Mouse (Mus musculus) lung, postnatal 0 days (tissue): ENCODE measurements around the gene Inpp5b. TPM values are rescaled to one million over a fixed set of nuclear protein-coding genes. Genes with fewer than 3 reads are reported as not detected.

Experiments
- ATAC-seq: fragments of 200-750 bp; cut with Nextera tagmentation; 2 replicates; pipeline ENCODE4 v1.8.0; 2017; ENCODE audit warnings: moderate library complexity
- DNase-seq: peaks from one replicate; pipeline ENCODE4 v3.0.0-alpha.2; 2016; ENCODE audit warnings: low spot score
- H3K27ac ChIP-seq: fragments of 300-500 bp; sonication (generic); 2 replicates; pipeline ENCODE4 v1.5.1; 2014; ENCODE audit warnings: antibody characterized with exemption, mild to moderate bottlenecking, low read length, mixed read lengths
- H3K27me3 ChIP-seq: fragments of 300-500 bp; sonication (generic); replicated peaks from 2 replicates; pipeline ENCODE4 v1.6.1; 2014; ENCODE audit warnings: low read length, mixed read lengths; ENCODE audit not compliant: insufficient read depth
- H3K36me3 ChIP-seq: fragments of 300-500 bp; sonication (generic); 2 replicates; pipeline ENCODE4 v1.6.1; 2014; ENCODE audit warnings: low read length, mixed read lengths; ENCODE audit not compliant: insufficient read depth
- H3K4me1 ChIP-seq: fragments of 300-500 bp; sonication (generic); 2 replicates; pipeline ENCODE4 v1.6.1; 2014; ENCODE audit warnings: antibody characterized with exemption, low read depth, low read length, mixed read lengths; ENCODE audit not compliant: insufficient read depth
- H3K4me2 ChIP-seq: fragments of 300-500 bp; sonication (generic); replicated peaks from 2 replicates; pipeline ENCODE4 v1.6.1; 2014; ENCODE audit warnings: low read depth, mild to moderate bottlenecking, low read length, moderate library complexity, mixed read lengths
- H3K4me3 ChIP-seq: fragments of 300-500 bp; sonication (generic); 2 replicates; pipeline ENCODE4 v1.5.1; 2014; ENCODE audit warnings: low read depth, low read length
- H3K9ac ChIP-seq: fragments of 300-500 bp; sonication (generic); replicated peaks from 2 replicates; pipeline ENCODE4 v1.6.1; 2014; ENCODE audit warnings: low read depth, mild to moderate bottlenecking
- H3K9me3 ChIP-seq: fragments of 300-500 bp; sonication (generic); 2 replicates; pipeline ENCODE4 v1.6.1; 2016; ENCODE audit warnings: low read length, mixed read lengths
- CTCF ChIP-seq: IDR thresholded peaks from 2 replicates; pipeline ENCODE4 v1.5.1; 2016; ENCODE audit warnings: antibody characterized with exemption, mild to moderate bottlenecking
- EP300 ChIP-seq: IDR thresholded peaks from 2 replicates; pipeline ENCODE4 v1.6.1; 2016; ENCODE audit warnings: antibody characterized with exemption, mild to moderate bottlenecking, control low read depth
- whole genome bisulfite sequencing: fragments of 180-500 bp; shearing (Covaris S2); extraction: QIAGEN DNeasy Blood & Tissue Kit; methylation state at CpG from one replicate; pipeline ENCODE4 v1.1.7; 2014; 5-methylcytosine and 5-hydroxymethylcytosine counted together
- polyA plus RNA-seq: library from polyadenylated mRNA; unstranded; fragments of >200 nt; fragmentation: Nextera tagmentation; extraction: Ambion mirVana; gene quantifications from 2 replicates; pipeline ENCODE4 v1.2.1, GENCODE M21; 2015

Gene Inpp5b
- polyA plus RNA-seq, 1 experiment from 2014 or later = 59.6 TPM

- ATAC-seq (peak; percentile 96), DNase-seq (peak; percentile 97)
- WGBS = under 1% methylated on average over 57 of the region's 57 CpGs
- peaks cover 5% of the 10 kb centered on the region for H3K4me1 ChIP-seq
- peak within 1 kb of the TSS; percentile 32; the same call in 1 of the 2 replicates for H3K27ac ChIP-seq
- no peaks in the 10 kb centered on the region for H3K9me3 ChIP-seq
- H3K36me3 ChIP-seq = no peaks in the 10 kb centered on the region
- peak; percentile 94 for TF ChIP-seq CTCF
- TF ChIP-seq EP300 = no peak
- H3K27me3 ChIP-seq = no peaks in the 10 kb centered on the region
- peak within 1 kb of the TSS; percentile 86 for H3K9ac ChIP-seq
- H3K4me2 ChIP-seq = peak within 1 kb of the TSS; percentile 93
- peak within 1 kb of the TSS; percentile 84 for H3K4me3 ChIP-seq
Measured at GRCm38 (mm10) chr4:124714545-124715481, 26.8 kb upstream of the Inpp5b start, which contains the start of gene Sf3a3. Sf3a3 (plus strand) TSS chr4:124714776.

- WGBS = 95% methylated on average over 4 of the region's 4 CpGs
- Histone ChIP-seq H3K27ac (no peak overlapping the region), H3K9me3 (no peaks in the 10 kb centered on the region), H3K27me3 (no peaks in the 10 kb centered on the region), H3K4me3 (no peak overlapping the region), H3K36me3 (peaks cover 16% of the 10 kb centered on the region; the same call in 1 of the 2 replicates), H3K4me2 (no peak overlapping the region), H3K9ac (no peak overlapping the region), H3K4me1 (peaks cover 5% of the 10 kb centered on the region)
- no peak for ATAC-seq
- no peak for TF ChIP-seq CTCF
- no peak for DNase-seq
Measured at GRCm38 (mm10) chr4:124719101-124719500, 22.5 kb upstream of the Inpp5b start.

GRCm38 (mm10) chr4:124726121-124726520 lies 15.5 kb upstream of the Inpp5b start:
- Histone ChIP-seq H3K27me3 (no peaks in the 10 kb centered on the region), H3K4me2 (no peak overlapping the region), H3K27ac (no peak overlapping the region), H3K9me3 (no peaks in the 10 kb centered on the region), H3K9ac (no peak overlapping the region), H3K4me1 (no peaks in the 10 kb centered on the region), H3K4me3 (no peak overlapping the region), H3K36me3 (peaks cover 66% of the 10 kb centered on the region)
- no peak for ATAC-seq
- DNase-seq = no peak
- TF ChIP-seq EP300 (no peak), CTCF (no peak)
- WGBS = 89% methylated on average over 6 of the region's 6 CpGs

DNA sequence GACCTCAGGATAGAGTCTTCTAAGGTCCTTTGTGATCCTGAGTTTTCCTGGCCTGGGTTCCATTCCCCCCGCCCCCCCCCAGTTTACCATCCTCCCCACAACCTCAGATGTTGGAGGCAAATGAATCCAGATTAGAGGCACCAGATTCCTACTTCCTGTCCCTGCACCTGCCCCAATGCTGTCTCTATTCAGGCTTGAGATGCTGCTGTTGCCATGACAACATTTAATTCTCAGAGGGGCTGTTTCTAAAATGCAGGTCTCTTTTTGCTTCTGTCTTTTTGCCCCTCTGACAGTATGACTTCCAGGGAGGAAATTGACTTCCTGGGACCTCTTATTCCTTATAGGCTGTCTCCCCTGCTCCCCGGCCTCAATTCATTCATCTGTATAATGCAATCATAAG lies 4.7 kb upstream of the Inpp5b start:
- no peak for TF ChIP-seq CTCF
- TF ChIP-seq EP300 = no peak
- Histone ChIP-seq H3K4me3 (no peak overlapping the region), H3K27ac (no peak overlapping the region), H3K4me2 (no peak overlapping the region), H3K9me3 (no peaks in the 10 kb centered on the region), H3K9ac (no peak overlapping the region), H3K27me3 (no peaks in the 10 kb centered on the region), H3K4me1 (0 out of 2 replicates have a peak, but pooled peaks cover 1% of the 10 kb centered on the region), H3K36me3 (0 out of 2 replicates have a peak, but pooled peaks cover 3% of the 10 kb centered on the region)
- ATAC-seq = no peak
- 55% methylated on average over 2 of the region's 2 CpGs for WGBS
- DNase-seq = no peak

GRCm38 (mm10) chr4:124737486-124737885 lies 4.2 kb upstream of the Inpp5b start:
- DNase-seq (no peak), ATAC-seq (no peak)
- no peaks in the 10 kb centered on the region for H3K27me3 ChIP-seq
- H3K4me3 ChIP-seq = no peak overlapping the region
- no peaks in the 10 kb centered on the region for H3K9me3 ChIP-seq
- no peak overlapping the region for H3K4me2 ChIP-seq
- H3K36me3 ChIP-seq = no peaks in the 10 kb centered on the region
- no peak overlapping the region for H3K9ac ChIP-seq
- WGBS = 78% methylated on average over 5 of the region's 5 CpGs
- H3K4me1 ChIP-seq = 0 out of 2 replicates have a peak, but pooled peaks cover 4% of the 10 kb centered on the region
- TF ChIP-seq EP300 (no peak), CTCF (no peak)
- no peak overlapping the region for H3K27ac ChIP-seq

DNA sequence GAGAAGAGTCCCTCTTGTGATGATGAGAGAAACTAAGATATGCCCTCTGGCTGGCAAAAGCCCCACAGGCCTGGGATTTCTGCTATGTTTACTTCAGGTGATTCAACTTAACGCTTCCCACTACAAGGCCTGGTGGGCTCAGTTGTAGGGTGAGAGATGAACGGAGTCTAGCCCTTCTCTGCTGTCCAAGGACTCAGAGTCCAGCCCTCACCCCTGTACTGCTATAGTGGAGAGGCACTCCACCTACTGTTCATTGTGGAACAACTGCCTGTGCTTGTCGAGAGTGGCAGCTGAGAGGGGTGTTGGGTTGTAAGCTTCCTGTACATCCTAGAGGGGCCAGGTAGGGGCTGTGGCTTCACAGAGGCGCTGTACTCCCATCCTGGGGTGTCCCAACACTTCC lies 3.6 kb upstream of the Inpp5b start:
- H3K27ac ChIP-seq = no peak overlapping the region
- ATAC-seq = no peak
- no peaks in the 10 kb centered on the region for H3K9me3 ChIP-seq
- no peaks in the 10 kb centered on the region for H3K27me3 ChIP-seq
- H3K36me3 ChIP-seq = no peaks in the 10 kb centered on the region
- WGBS = 43% methylated on average over 4 of the region's 4 CpGs
- H3K4me2 ChIP-seq = no peak overlapping the region
- TF ChIP-seq CTCF = peak; percentile 36
- TF ChIP-seq EP300 = no peak
- no peak overlapping the region for H3K9ac ChIP-seq
- 0 out of 2 replicates have a peak, but pooled peaks cover 4% of the 10 kb centered on the region for H3K4me1 ChIP-seq
- no peak for DNase-seq
- no peak overlapping the region for H3K4me3 ChIP-seq
